Mouse (Mus musculus) hindbrain, embryonic 15.5 days (tissue): ENCODE data around the gene Plekhm2. TPM values are rescaled to one million over a fixed set of nuclear protein-coding genes. Genes with fewer than 3 reads are reported as not detected.
A peak's percentile ranks its signal among the peaks of the same experiment; 100 is the strongest.

Source experiments
- ATAC-seq: fragments of 200-750 bp; cut with Nextera tagmentation; 2 replicates; pipeline ENCODE4 v1.8.0; 2017; ENCODE audit warnings: low read depth, moderate number of reproducible peaks, moderate TSS enrichment; ENCODE audit not compliant: low FRiP score
- H3K27ac ChIP-seq: fragments of 300-500 bp; sonication (generic); replicated peaks from 2 replicates; pipeline ENCODE4 v1.5.1; 2015; ENCODE audit warnings: mild to moderate bottlenecking, inconsistent platforms
- H3K27me3 ChIP-seq: fragments of 300-500 bp; sonication (generic); 2 replicates; pipeline ENCODE4 v1.6.1; 2015; ENCODE audit warnings: control low read depth, inconsistent platforms
- H3K36me3 ChIP-seq: fragments of 300-500 bp; sonication (generic); 2 replicates; pipeline ENCODE4 v1.6.1; 2015; ENCODE audit warnings: control low read depth, inconsistent platforms
- H3K4me1 ChIP-seq: fragments of 300-500 bp; sonication (generic); replicated peaks from 2 replicates; pipeline ENCODE4 v1.6.1; 2015; ENCODE audit warnings: control low read depth, inconsistent platforms
- H3K4me2 ChIP-seq: fragments of 300-500 bp; sonication (generic); 2 replicates; pipeline ENCODE4 v1.6.1; 2015; ENCODE audit warnings: moderate library complexity, mild to moderate bottlenecking, inconsistent platforms
- H3K4me3 ChIP-seq: fragments of 300-500 bp; sonication (generic); 2 replicates; pipeline ENCODE4 v1.5.1; 2015; ENCODE audit warnings: mild to moderate bottlenecking, inconsistent platforms
- H3K9ac ChIP-seq: fragments of 300-500 bp; sonication (generic); 2 replicates; pipeline ENCODE4 v1.6.1; 2015; ENCODE audit warnings: inconsistent platforms
- H3K9me3 ChIP-seq: fragments of 300-500 bp; sonication (generic); 2 replicates; pipeline ENCODE4 v1.6.1; 2016; ENCODE audit warnings: control low read depth, inconsistent platforms
- WGBS: fragments of 180-500 bp; shearing (Covaris S2); methylation state at CpG from one replicate; pipeline ENCODE4 v1.1.7; 2015; 5-methylcytosine and 5-hydroxymethylcytosine counted together
- polyA plus RNA-seq: library from polyadenylated mRNA; unstranded; fragments of >200 nt; fragmentation: Nextera tagmentation; extraction: Ambion mirVana; gene quantifications from 2 replicates; pipeline ENCODE4 v1.2.1, GENCODE M21; 2015

Gene Plekhm2
- polyA plus RNA-seq, 1 experiment from 2014 or later = 9.9 TPM

- Histone ChIP-seq H3K9me3 (no peaks in the 10 kb centered on the region), H3K4me3 (peak overlapping the region; percentile 72), H3K4me1 (peaks cover 29% of the 10 kb centered on the region), H3K4me2 (peak overlapping the region; percentile 93), H3K27me3 (no peaks in the 10 kb centered on the region), H3K9ac (peak overlapping the region; percentile 67), H3K27ac (peak overlapping the region; percentile 40), H3K36me3 (no peaks in the 10 kb centered on the region)
- WGBS = under 1% methylated on average over 48 of the region's 57 CpGs
- ATAC-seq = peak; percentile 29
Observed at GRCm38 (mm10) chr4:141599251-141600141, 65.2 kb downstream of the Plekhm2 start.

GRCm38 (mm10) chr4:141598894-141599250, 65.8 kb downstream of the Plekhm2 start:
- ATAC-seq = no peak

GRCm38 (mm10) chr4:141598199-141598893, 66.4 kb downstream of the Plekhm2 start:
- 0 out of 2 replicates have a peak, but pooled peaks have one; percentile 7 for ATAC-seq
- Histone ChIP-seq H3K9ac (peak overlapping the region; percentile 67), H3K4me3 (peak overlapping the region; percentile 72), H3K9me3 (no peaks in the 10 kb centered on the region), H3K36me3 (0 out of 2 replicates have a peak, but pooled peaks cover 2% of the 10 kb centered on the region), H3K27me3 (no peaks in the 10 kb centered on the region), H3K27ac (peak overlapping the region; percentile 45), H3K4me1 (peaks cover 29% of the 10 kb centered on the region), H3K4me2 (peak overlapping the region; percentile 93)
- WGBS = 2% methylated on average over 19 of the region's 19 CpGs

More at GRCm38 (mm10) chr4:141598894-141599250, 65.8 kb downstream of the Plekhm2 start:
- 3% methylated on average over 9 of the region's 9 CpGs for WGBS
- Histone ChIP-seq H3K4me3 (peak overlapping the region; percentile 72), H3K9me3 (no peaks in the 10 kb centered on the region), H3K27me3 (no peaks in the 10 kb centered on the region), H3K9ac (peak overlapping the region; percentile 67), H3K4me1 (peaks cover 29% of the 10 kb centered on the region), H3K36me3 (no peaks in the 10 kb centered on the region), H3K4me2 (peak overlapping the region; percentile 93), H3K27ac (peak overlapping the region; percentile 45)

GRCm38 (mm10) chr4:141596700-141597328, 67.9 kb downstream of the Plekhm2 start:
- no peak for ATAC-seq
- H3K36me3 ChIP-seq = 0 out of 2 replicates have a peak, but pooled peaks cover 6% of the 10 kb centered on the region
- no peaks in the 10 kb centered on the region for H3K27me3 ChIP-seq
- no peak overlapping the region for H3K9ac ChIP-seq
- WGBS = 92% methylated on average over 8 of the region's 8 CpGs
- no peak overlapping the region for H3K4me2 ChIP-seq
- H3K4me3 ChIP-seq = no peak overlapping the region
- no peak overlapping the region for H3K27ac ChIP-seq
- H3K9me3 ChIP-seq = no peaks in the 10 kb centered on the region
- peaks cover 29% of the 10 kb centered on the region for H3K4me1 ChIP-seq

- no peak overlapping the region for H3K27ac ChIP-seq
Observed at GRCm38 (mm10) chr4:141595605-141596268, 69.0 kb downstream of the Plekhm2 start.

GRCm38 (mm10) chr4:141595138-141595537, 69.6 kb downstream of the Plekhm2 start:
- no peak for ATAC-seq
- no peaks in the 10 kb centered on the region for H3K9me3 ChIP-seq
- H3K4me1 ChIP-seq = peaks cover 26% of the 10 kb centered on the region
- no peak overlapping the region for H3K27ac ChIP-seq
- no peak overlapping the region for H3K4me2 ChIP-seq
- 93% methylated on average over 11 of the region's 11 CpGs for WGBS
- no peak overlapping the region for H3K9ac ChIP-seq
- H3K4me3 ChIP-seq = no peak overlapping the region
- 0 out of 2 replicates have a peak, but pooled peaks cover 6% of the 10 kb centered on the region for H3K36me3 ChIP-seq
- no peaks in the 10 kb centered on the region for H3K27me3 ChIP-seq

More at GRCm38 (mm10) chr4:141595605-141596268, 69.0 kb downstream of the Plekhm2 start:
- H3K36me3 ChIP-seq = 0 out of 2 replicates have a peak, but pooled peaks cover 6% of the 10 kb centered on the region
- ATAC-seq = no peak
- WGBS = 79% methylated on average over 9 of the region's 9 CpGs
- no peak overlapping the region for H3K4me3 ChIP-seq
- no peak overlapping the region for H3K9ac ChIP-seq
- H3K4me2 ChIP-seq = no peak overlapping the region
- no peaks in the 10 kb centered on the region for H3K9me3 ChIP-seq
- no peaks in the 10 kb centered on the region for H3K27me3 ChIP-seq
- H3K4me1 ChIP-seq = peaks cover 29% of the 10 kb centered on the region

GRCm38 (mm10) chr4:141591547-141591946, 73.2 kb downstream of the Plekhm2 start:
- WGBS = 26% methylated on average over 3 of the region's 3 CpGs
- no peaks in the 10 kb centered on the region for H3K4me1 ChIP-seq
- no peak overlapping the region for H3K9ac ChIP-seq
- no peaks in the 10 kb centered on the region for H3K27me3 ChIP-seq
- ATAC-seq = no peak
- no peak overlapping the region for H3K27ac ChIP-seq
- H3K4me3 ChIP-seq = no peak overlapping the region
- no peak overlapping the region for H3K4me2 ChIP-seq
- H3K36me3 ChIP-seq = peaks cover 16% of the 10 kb centered on the region
- H3K9me3 ChIP-seq = no peaks in the 10 kb centered on the region

- Histone ChIP-seq H3K9me3 (no peaks in the 10 kb centered on the region), H3K27ac (no peak overlapping the region), H3K27me3 (no peaks in the 10 kb centered on the region), H3K9ac (no peak overlapping the region), H3K4me1 (no peaks in the 10 kb centered on the region), H3K36me3 (peaks cover 19% of the 10 kb centered on the region), H3K4me3 (no peak overlapping the region), H3K4me2 (no peak overlapping the region)
- no peak for ATAC-seq
- WGBS = 92% methylated on average over 8 of the region's 8 CpGs
Observed at GRCm38 (mm10) chr4:141583919-141584318, 80.8 kb downstream of the Plekhm2 start.

GRCm38 (mm10) chr4:141581051-141581450, 83.6 kb downstream of the Plekhm2 start:
- peaks cover 29% of the 10 kb centered on the region for H3K36me3 ChIP-seq
- H3K4me3 ChIP-seq = no peak overlapping the region
- no peak overlapping the region for H3K27ac ChIP-seq
- ATAC-seq = no peak
- H3K9me3 ChIP-seq = no peaks in the 10 kb centered on the region
- no peak overlapping the region for H3K9ac ChIP-seq
- H3K4me1 ChIP-seq = no peaks in the 10 kb centered on the region
- no peak overlapping the region for H3K4me2 ChIP-seq
- WGBS = 74% methylated on average over 13 of the region's 13 CpGs
- H3K27me3 ChIP-seq = no peaks in the 10 kb centered on the region

- WGBS = 87% methylated on average over 3 of the region's 3 CpGs
- Histone ChIP-seq H3K4me3 (no peak overlapping the region), H3K9ac (no peak overlapping the region), H3K4me2 (no peak overlapping the region), H3K9me3 (no peaks in the 10 kb centered on the region), H3K27ac (no peak overlapping the region), H3K36me3 (peaks cover 21% of the 10 kb centered on the region), H3K27me3 (no peaks in the 10 kb centered on the region), H3K4me1 (no peaks in the 10 kb centered on the region)
- ATAC-seq = no peak
Observed at GRCm38 (mm10) chr4:141578833-141579232, 85.9 kb downstream of the Plekhm2 start.

- Histone ChIP-seq H3K27me3 (no peaks in the 10 kb centered on the region), H3K4me1 (no peaks in the 10 kb centered on the region), H3K4me2 (no peak overlapping the region), H3K27ac (no peak overlapping the region), H3K36me3 (peaks cover 21% of the 10 kb centered on the region), H3K9me3 (no peaks in the 10 kb centered on the region), H3K4me3 (no peak overlapping the region), H3K9ac (no peak overlapping the region)
- 93% methylated on average over 7 of the region's 7 CpGs for WGBS
- no peak for ATAC-seq
Observed at GRCm38 (mm10) chr4:141576877-141577276, 87.8 kb downstream of the Plekhm2 start.
